Mouse (Mus musculus): ENCODE data around the gene Ckmt2.

DNA sequence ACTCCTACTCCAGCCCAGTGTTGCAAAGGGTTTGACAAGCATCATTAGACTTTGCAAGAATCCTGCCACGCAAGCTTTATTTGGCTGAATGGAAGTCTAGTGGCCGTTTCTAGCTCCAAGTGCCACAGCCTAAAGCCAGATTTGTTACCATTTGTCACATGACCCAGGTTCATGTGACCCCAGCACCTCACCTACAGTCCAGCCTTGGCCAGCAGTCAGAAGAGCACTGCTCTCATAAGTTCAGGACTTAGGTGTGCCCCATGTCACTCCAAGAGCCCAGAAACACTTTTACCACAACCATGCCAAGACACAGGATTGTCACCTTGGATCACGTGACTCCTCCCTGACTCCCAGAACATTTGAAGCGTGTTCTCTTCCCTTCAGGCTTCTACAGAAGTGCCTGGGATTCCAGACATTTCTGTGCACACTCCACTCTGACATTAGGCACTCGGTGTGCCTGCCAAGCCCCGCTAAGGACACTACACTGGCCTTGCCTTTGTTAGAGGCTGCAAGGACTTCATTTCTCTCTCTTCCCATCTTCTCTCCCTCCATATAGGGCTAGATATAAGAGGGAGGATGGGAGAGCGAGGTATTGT, 2.9 kb downstream of the Ckmt2 start:
- no peak for TF ChIP-seq CTCF (IDR thresholded peaks at IDR 0.05; ENCODE audit: extremely low read depth, insufficient read length, insufficient replicate concordance, low read depth, low read length)
- no peak for TF ChIP-seq POLR2A (IDR thresholded peaks at IDR 0.05; ENCODE audit: low read depth, low read length)

Data from small intestine, adult 2 months (tissue).